Mouse (Mus musculus): ENCODE measurements around the gene Papolb. TPM values are rescaled to one million over a fixed set of nuclear protein-coding genes. Genes with fewer than 3 reads are reported as not detected.

Gene Papolb
- total RNA-seq, 2 experiments from 2014 or later: 0.54 to 0.86 TPM

- no peak for DNase-seq (ENCODE audit: low spot score in 2 of 2)
Observed at GRCm38 (mm10) chr5:142520360-142520759, 9.5 kb downstream of the Papolb start.

GRCm38 (mm10) chr5:142518973-142519372 lies 10.9 kb downstream of the Papolb start:
- peak in 1 of 2 experiments; percentile 28 for DNase-seq (ENCODE audit: low spot score in 2 of 2)

GRCm38 (mm10) chr5:142512112-142512511 lies 17.8 kb downstream of the Papolb start:
- no peak for DNase-seq (ENCODE audit: low spot score in 2 of 2)

GRCm38 (mm10) chr5:142510061-142510414 lies 19.8 kb downstream of the Papolb start:
- no peak for DNase-seq (ENCODE audit: low spot score in 2 of 2)

- DNase-seq (ENCODE audit: low spot score in 2 of 2): no peak
Observed at GRCm38 (mm10) chr5:142509141-142510060, 20.5 kb downstream of the Papolb start.

GRCm38 (mm10) chr5:142505695-142506423 lies 24.0 kb downstream of the Papolb start:
- no peak for DNase-seq (ENCODE audit: low spot score in 2 of 2)

GRCm38 (mm10) chr5:142504175-142504574 lies 25.7 kb downstream of the Papolb start:
- peak in 1 of 2 experiments; percentile 31 for DNase-seq (ENCODE audit: low spot score in 2 of 2)

- peak; percentile 79 to 92 for DNase-seq (ENCODE audit: low spot score in 2 of 2)
Observed at GRCm38 (mm10) chr5:142502414-142502813, 27.5 kb downstream of the Papolb start.

GRCm38 (mm10) chr5:142500918-142501317 lies 29.0 kb downstream of the Papolb start:
- DNase-seq (ENCODE audit: low spot score in 2 of 2): no peak

- DNase-seq (ENCODE audit: low spot score in 2 of 2): peak in 1 of 2 experiments; percentile 57
Observed at GRCm38 (mm10) chr5:142498964-142499363, 30.9 kb downstream of the Papolb start.

- no peak for DNase-seq (ENCODE audit: low spot score in 2 of 2)
Observed at GRCm38 (mm10) chr5:142495321-142496096, 34.4 kb downstream of the Papolb start.

GRCm38 (mm10) chr5:142493307-142493706 lies 36.6 kb downstream of the Papolb start:
- no peak for DNase-seq (ENCODE audit: low spot score in 2 of 2)

- DNase-seq (ENCODE audit: low spot score in 2 of 2): no peak
Observed at GRCm38 (mm10) chr5:142489955-142490707, 39.7 kb downstream of the Papolb start.

GRCm38 (mm10) chr5:142486654-142487053 lies 43.2 kb downstream of the Papolb start:
- DNase-seq (ENCODE audit: low spot score in 2 of 2): no peak

GRCm38 (mm10) chr5:142483581-142483980 lies 46.3 kb downstream of the Papolb start:
- no peak for DNase-seq (ENCODE audit: low spot score in 2 of 2)

- no peak for DNase-seq (ENCODE audit: low spot score in 2 of 2)
Observed at GRCm38 (mm10) chr5:142482512-142482911, 47.4 kb downstream of the Papolb start.

- DNase-seq (ENCODE audit: low spot score in 2 of 2): peak; percentile 66 to 86
Observed at GRCm38 (mm10) chr5:142478829-142479435, 50.9 kb downstream of the Papolb start.

- no peak for DNase-seq (ENCODE audit: low spot score in 2 of 2)
Observed at GRCm38 (mm10) chr5:142477866-142478615, 51.8 kb downstream of the Papolb start.

GRCm38 (mm10) chr5:142477346-142477745 lies 52.5 kb downstream of the Papolb start:
- DNase-seq (ENCODE audit: low spot score in 2 of 2): no peak

All from layer of hippocampus, adult 18-20 months (tissue).